Mouse (Mus musculus): ENCODE results near the gene Cntnap4. TPM values are rescaled to one million over a fixed set of nuclear protein-coding genes. Genes with fewer than 3 reads are reported as not detected.

The Cntnap4 gene
- polyA plus RNA-seq (2012; rRNA removed), result 0.03 and 0.12 TPM in 2 replicates

DNA sequence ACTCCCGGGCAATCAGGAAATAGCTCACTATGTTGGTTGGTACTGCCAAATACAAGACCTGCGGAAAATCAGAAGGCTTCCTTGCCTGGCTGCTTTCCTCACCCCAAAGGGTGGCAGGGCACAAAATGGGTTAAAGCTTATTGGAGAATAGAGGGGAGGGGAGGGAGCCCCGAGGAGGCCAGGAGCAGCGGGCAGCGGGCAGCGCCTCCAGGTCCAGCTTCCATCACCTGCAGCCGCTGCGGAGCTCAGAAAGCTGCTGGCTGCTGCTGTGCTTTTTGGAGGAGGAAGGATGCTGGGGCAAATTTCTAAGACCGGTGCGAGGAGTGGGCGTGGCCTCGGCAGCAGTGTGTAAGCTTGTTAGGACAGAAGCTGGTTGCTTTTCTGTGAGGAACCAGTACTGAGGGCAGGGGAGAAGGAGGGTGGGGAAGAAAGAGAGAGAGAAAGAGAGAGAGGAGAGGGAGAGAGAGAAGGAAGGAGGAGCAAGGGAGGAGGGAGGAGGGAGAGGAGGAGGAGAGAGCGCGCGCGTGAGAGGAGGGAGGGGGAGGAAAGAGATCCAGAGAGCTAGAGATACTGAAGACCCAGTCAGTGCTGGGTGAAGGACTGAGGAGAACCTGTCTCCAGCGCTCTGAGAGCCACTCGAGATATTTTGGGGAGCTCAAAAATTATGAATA lies at the start of gene Cntnap4:
Gene Cntnap4, plus strand, starts transcription at position 573 of the 671 bp plus-strand sequence.

